In the genomic region with DNA sequence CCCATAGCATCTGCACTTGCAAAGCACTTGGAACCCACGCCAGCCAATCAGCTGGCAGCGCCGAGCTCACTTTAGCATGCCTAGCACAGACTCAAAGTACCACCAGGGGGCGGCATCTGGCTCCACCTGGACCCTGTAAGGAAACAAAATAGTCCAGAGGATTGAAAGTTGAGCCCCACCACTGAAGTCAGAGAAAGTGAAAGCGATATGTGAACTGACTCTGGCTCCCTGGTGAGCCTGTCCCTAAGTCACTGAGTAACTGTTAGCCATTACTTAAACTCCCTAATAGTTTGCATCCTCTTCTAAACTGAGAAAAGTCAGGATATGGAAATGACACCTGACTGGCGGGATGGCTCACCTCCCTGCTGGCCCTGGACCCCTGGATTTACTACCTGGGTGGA, we compare ENCODE assay signal across 8 mouse cellular contexts. TPM values are rescaled to one million over a fixed set of nuclear protein-coding genes. Genes with fewer than 3 reads are reported as not detected.
DNase-seq lines count a peak whose midpoint lies in the region; ATAC-seq lines count a peak whose summit lies in the region.

No protein-coding gene starts in this region.

- H3K36me3 ChIP-seq in hindbrain, embryonic 11.5 days (ENCODE audit: control insufficient read depth, insufficient read depth, low read length): no peaks in the 10 kb centered on the region

- no peaks in the 10 kb centered on the region for H3K4me1 ChIP-seq in hindbrain, embryonic 11.5 days (replicated peaks; ENCODE audit: control insufficient read depth, insufficient read depth, low read length)

- H3K4me2 ChIP-seq in hindbrain, embryonic 11.5 days (replicated peaks; ENCODE audit: low read depth, low read length): peak overlapping the region; percentile 28

- H3K9ac ChIP-seq in hindbrain, embryonic 11.5 days (ENCODE audit: low read depth, low read length): no peak overlapping the region

- no peaks in the 10 kb centered on the region for H3K9me3 ChIP-seq in hindbrain, embryonic 11.5 days (ENCODE audit: control insufficient read depth, low read length)

- DNase-seq in MN1 (ENCODE audit: low spot score): peak; percentile 96
- DNase-seq in cerebellum, adult 9-10 months: peak; percentile 94
- peak; percentile 73 to 97 for DNase-seq in frontal cortex, adult 2 months (ENCODE audit: extremely low spot score in 1 of 2, low spot score in 1 of 2)
- peak; percentile 95 for DNase-seq in hindbrain, embryonic 11.5 days (ENCODE audit: low spot score)
- peak; percentile 93 to 95 for DNase-seq in layer of hippocampus, postnatal 10 days (ENCODE audit: low spot score in 2 of 2)
- DNase-seq in lung, postnatal 14 days: peak; percentile 99
- DNase-seq in retina, adult 2 months (ENCODE audit: low read depth, low spot score): peak; percentile 72
- peak; percentile 91 to 93 for DNase-seq in thymus, postnatal 36 days

- H3K4me3 ChIP-seq in hindbrain, embryonic 11.5 days (ENCODE audit: low read depth, low read length): no peak overlapping the region

- peak; percentile 92 for ATAC-seq in hindbrain, embryonic 11.5 days (ENCODE audit: low FRiP score)

- 8% methylated on average over 6 of the region's 6 CpGs for WGBS in hindbrain, embryonic 11.5 days

- no peaks in the 10 kb centered on the region for H3K27me3 ChIP-seq in hindbrain, embryonic 11.5 days (ENCODE audit: control insufficient read depth, insufficient read depth, low read length)

- H3K27ac ChIP-seq in hindbrain, embryonic 11.5 days (ENCODE audit: low read depth, low read length): no peak overlapping the region

RNA-seq across cellular contexts. Expression of a gene that starts 31.2 kb away (rescaled TPM):
- 31.8 and 33.0 TPM in 2 replicates for polyA plus RNA-seq in frontal cortex, adult 2 months (2012; rRNA removed)
- 20.6 and 25.2 TPM in 2 replicates for polyA plus RNA-seq in hindbrain, embryonic 11.5 days (2014; fragmentation: Nextera tagmentation; extraction: Ambion mirVana)
- total RNA-seq in layer of hippocampus, postnatal 10 days (2021): 10 to 100 TPM; 58.9 to 61.5 TPM

RNA-seq across cellular contexts. Expression of a gene that starts 33.5 kb away (rescaled TPM):
- polyA plus RNA-seq in frontal cortex, adult 2 months (2012; rRNA removed): 19.7 and 24.3 TPM in 2 replicates
- 1.7 and 2.4 TPM in 2 replicates for polyA plus RNA-seq in hindbrain, embryonic 11.5 days (2014; fragmentation: Nextera tagmentation; extraction: Ambion mirVana)
- 10 to 100 TPM; 20.8 to 23.9 TPM for total RNA-seq in layer of hippocampus, postnatal 10 days (2021)
